Mouse (Mus musculus): ENCODE measurements around the gene Npffr2. TPM values are rescaled to one million over a fixed set of nuclear protein-coding genes. Genes with fewer than 3 reads are reported as not detected.
A peak's percentile ranks its signal among the peaks of the same experiment; 100 is the strongest.
"Not testable (repeated sequence)": the region's sequence is repeated elsewhere in the genome, so short reads cannot be mapped to it uniquely, and the experiment has no call there.

Gene Npffr2
- total and polyA plus RNA-seq, 2 experiments from 2014 or later, result not detected

DNA sequence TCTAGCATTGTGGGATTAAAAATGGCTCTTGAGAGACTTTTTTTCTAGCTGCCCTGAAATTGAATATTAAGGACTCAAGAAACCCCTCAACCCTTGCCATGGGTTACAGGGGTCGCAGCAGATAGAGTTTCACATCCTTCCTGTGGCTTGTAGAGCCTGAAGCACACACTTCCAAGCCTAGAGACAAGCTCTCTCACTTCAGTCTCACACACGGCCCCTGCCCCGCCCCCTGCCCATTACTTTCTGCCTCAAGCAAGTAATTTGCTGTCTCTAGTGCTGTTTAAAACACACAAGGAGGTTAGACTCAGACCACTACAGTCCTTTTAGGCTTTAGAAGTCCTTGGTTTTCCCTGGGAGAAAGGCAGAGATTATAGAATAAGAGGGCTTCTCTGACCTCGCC, 1.7 kb downstream of the Npffr2 start:
- Histone ChIP-seq H3K27ac (ENCODE audit: low read depth) (no peak overlapping the region), H3K4me1 (ENCODE audit: control insufficient read depth, insufficient read depth) (no peaks in the 10 kb centered on the region), H3K9me3 (replicated peaks; ENCODE audit: control insufficient read depth, low read length) (no peaks in the 10 kb centered on the region), H3K4me2 (ENCODE audit: low read depth, low read length) (no peak overlapping the region), H3K4me3 (ENCODE audit: low read depth, low read length) (no peak overlapping the region), H3K27me3 (ENCODE audit: control insufficient read depth, insufficient read depth, low read length) (peaks cover 10% of the 10 kb centered on the region; the same call in 1 of the 2 replicates), H3K9ac (replicated peaks; ENCODE audit: low read depth, low read length) (no peak overlapping the region), H3K36me3 (replicated peaks; ENCODE audit: control insufficient read depth, insufficient read depth, low read length) (no peaks in the 10 kb centered on the region)
- WGBS, result 38% methylated on average over 4 of the region's 4 CpGs
- DNase-seq (ENCODE audit: low spot score) (no peak), ATAC-seq (ENCODE audit: insufficient read depth, low read depth) (no peak)
- no peak for TF ChIP-seq CTCF (IDR thresholded peaks at IDR 0.05; ENCODE audit: low read depth)
- no peak for TF ChIP-seq EP300 (IDR thresholded peaks at IDR 0.05; ENCODE audit: low read depth)

DNA sequence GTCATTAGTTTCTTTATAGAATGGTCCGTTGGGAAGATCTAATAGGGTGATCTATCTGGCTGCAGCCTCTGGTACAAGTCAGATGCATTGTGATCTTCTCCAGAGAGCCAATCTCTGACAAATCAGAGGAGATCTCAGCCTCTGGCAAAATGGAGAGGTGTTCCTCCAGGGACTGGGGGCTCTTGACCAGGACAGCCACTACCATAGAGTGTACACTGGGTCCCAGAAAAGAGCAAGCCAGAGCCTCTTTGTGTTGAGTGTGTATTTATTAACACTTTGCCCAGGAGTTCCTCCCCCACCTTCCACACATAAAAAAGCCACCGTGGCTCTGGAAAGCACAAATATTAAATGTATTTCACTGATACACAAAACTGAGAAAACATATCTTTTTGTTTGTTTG, 2.2 kb downstream of the Npffr2 start:
- H3K4me3 ChIP-seq (ENCODE audit: low read depth, low read length), result no peak overlapping the region
- DNase-seq (ENCODE audit: low spot score) (no peak), ATAC-seq (ENCODE audit: insufficient read depth, low read depth) (no peak)
- TF ChIP-seq EP300 (IDR thresholded peaks at IDR 0.05; ENCODE audit: low read depth) (no peak), CTCF (IDR thresholded peaks at IDR 0.05; ENCODE audit: low read depth) (no peak)
- no peak overlapping the region for H3K27ac ChIP-seq (ENCODE audit: low read depth)
- no peaks in the 10 kb centered on the region for H3K36me3 ChIP-seq (replicated peaks; ENCODE audit: control insufficient read depth, insufficient read depth, low read length)
- H3K9me3 ChIP-seq (replicated peaks; ENCODE audit: control insufficient read depth, low read length), result no peaks in the 10 kb centered on the region
- H3K4me2 ChIP-seq (ENCODE audit: low read depth, low read length), result no peak overlapping the region
- WGBS, result 77% methylated on average over 2 of the region's 2 CpGs
- no peaks in the 10 kb centered on the region for H3K4me1 ChIP-seq (ENCODE audit: control insufficient read depth, insufficient read depth)
- H3K27me3 ChIP-seq (ENCODE audit: control insufficient read depth, insufficient read depth, low read length), result peaks cover 10% of the 10 kb centered on the region; the same call in 1 of the 2 replicates
- no peak overlapping the region for H3K9ac ChIP-seq (replicated peaks; ENCODE audit: low read depth, low read length)

- Histone ChIP-seq H3K4me1 (ENCODE audit: control insufficient read depth, insufficient read depth) (no peaks in the 10 kb centered on the region), H3K27ac (ENCODE audit: low read depth) (no peak overlapping the region), H3K9me3 (replicated peaks; ENCODE audit: control insufficient read depth, low read length) (no peaks in the 10 kb centered on the region), H3K4me3 (ENCODE audit: low read depth, low read length) (no peak overlapping the region), H3K36me3 (replicated peaks; ENCODE audit: control insufficient read depth, insufficient read depth, low read length) (no peaks in the 10 kb centered on the region), H3K4me2 (ENCODE audit: low read depth, low read length) (no peak overlapping the region), H3K27me3 (ENCODE audit: control insufficient read depth, insufficient read depth, low read length) (no peaks in the 10 kb centered on the region), H3K9ac (replicated peaks; ENCODE audit: low read depth, low read length) (no peak overlapping the region)
- TF ChIP-seq CTCF (IDR thresholded peaks at IDR 0.05; ENCODE audit: low read depth), result no peak
- no peak for TF ChIP-seq EP300 (IDR thresholded peaks at IDR 0.05; ENCODE audit: low read depth)
- no peak for DNase-seq (ENCODE audit: low spot score)
- no peak for ATAC-seq (ENCODE audit: insufficient read depth, low read depth)
- WGBS, result 86% methylated on average over 3 of the region's 3 CpGs
These were observed 8.8 kb downstream of the Npffr2 start for GRCm38 (mm10) chr5:89536018-89536417.

GRCm38 (mm10) chr5:89542472-89542871, 15.2 kb downstream of the Npffr2 start:
- WGBS, result 68% methylated on average over 3 of the region's 3 CpGs
- no peak for DNase-seq (ENCODE audit: low spot score)

GRCm38 (mm10) chr5:89543476-89543875, 16.2 kb downstream of the Npffr2 start:
- peak; percentile 49 for DNase-seq (ENCODE audit: low spot score)
- Histone ChIP-seq H3K9ac (replicated peaks; ENCODE audit: low read depth, low read length) (no peak overlapping the region), H3K9me3 (replicated peaks; ENCODE audit: control insufficient read depth, low read length) (no peaks in the 10 kb centered on the region), H3K27ac (ENCODE audit: low read depth) (no peak overlapping the region), H3K27me3 (ENCODE audit: control insufficient read depth, insufficient read depth, low read length) (no peaks in the 10 kb centered on the region), H3K4me3 (ENCODE audit: low read depth, low read length) (no peak overlapping the region), H3K4me2 (ENCODE audit: low read depth, low read length) (no peak overlapping the region), H3K36me3 (replicated peaks; ENCODE audit: control insufficient read depth, insufficient read depth, low read length) (no peaks in the 10 kb centered on the region), H3K4me1 (ENCODE audit: control insufficient read depth, insufficient read depth) (no peaks in the 10 kb centered on the region)
- 35% methylated on average over 2 of the region's 2 CpGs for WGBS
- peak; percentile 72 for TF ChIP-seq CTCF (IDR thresholded peaks at IDR 0.05; ENCODE audit: low read depth)
- TF ChIP-seq EP300 (IDR thresholded peaks at IDR 0.05; ENCODE audit: low read depth), result no peak
- no peak for ATAC-seq (ENCODE audit: insufficient read depth, low read depth)

More at GRCm38 (mm10) chr5:89542472-89542871, 15.2 kb downstream of the Npffr2 start:
- no peaks in the 10 kb centered on the region for H3K4me1 ChIP-seq (ENCODE audit: control insufficient read depth, insufficient read depth)
- no peaks in the 10 kb centered on the region for H3K27me3 ChIP-seq (ENCODE audit: control insufficient read depth, insufficient read depth, low read length)
- TF ChIP-seq CTCF (IDR thresholded peaks at IDR 0.05; ENCODE audit: low read depth), result no peak
- H3K4me3 ChIP-seq (ENCODE audit: low read depth, low read length), result no peak overlapping the region
- no peak for ATAC-seq (ENCODE audit: insufficient read depth, low read depth)
- H3K27ac ChIP-seq (ENCODE audit: low read depth), result no peak overlapping the region
- H3K9me3 ChIP-seq (replicated peaks; ENCODE audit: control insufficient read depth, low read length), result no peaks in the 10 kb centered on the region
- no peak overlapping the region for H3K4me2 ChIP-seq (ENCODE audit: low read depth, low read length)
- no peaks in the 10 kb centered on the region for H3K36me3 ChIP-seq (replicated peaks; ENCODE audit: control insufficient read depth, insufficient read depth, low read length)
- no peak overlapping the region for H3K9ac ChIP-seq (replicated peaks; ENCODE audit: low read depth, low read length)

- not testable (repeated sequence) for H3K9ac ChIP-seq (replicated peaks; ENCODE audit: low read depth, low read length)
These were observed 31.9 kb downstream of the Npffr2 start for GRCm38 (mm10) chr5:89559118-89559517.

More at GRCm38 (mm10) chr5:89559118-89559517, 31.9 kb downstream of the Npffr2 start:
- H3K27ac ChIP-seq (ENCODE audit: low read depth); H3K4me3 ChIP-seq (ENCODE audit: low read depth, low read length); H3K27me3 ChIP-seq (ENCODE audit: control insufficient read depth, insufficient read depth, low read length); H3K4me1 ChIP-seq (ENCODE audit: control insufficient read depth, insufficient read depth); ATAC-seq (ENCODE audit: insufficient read depth, low read depth); H3K36me3 ChIP-seq (replicated peaks; ENCODE audit: control insufficient read depth, insufficient read depth, low read length); H3K9me3 ChIP-seq (replicated peaks; ENCODE audit: control insufficient read depth, low read length); H3K4me2 ChIP-seq (ENCODE audit: low read depth, low read length); DNase-seq (ENCODE audit: low spot score): not testable (repeated sequence)
- 41% methylated on average over 4 of the region's 4 CpGs for WGBS
